Mouse (Mus musculus): ENCODE data around the gene Umad1. TPM values are rescaled to one million over a fixed set of nuclear protein-coding genes. Genes with fewer than 3 reads are reported as not detected.

Umad1 gene
- polyA plus RNA-seq, 1 experiment: 21.9 TPM

DNA sequence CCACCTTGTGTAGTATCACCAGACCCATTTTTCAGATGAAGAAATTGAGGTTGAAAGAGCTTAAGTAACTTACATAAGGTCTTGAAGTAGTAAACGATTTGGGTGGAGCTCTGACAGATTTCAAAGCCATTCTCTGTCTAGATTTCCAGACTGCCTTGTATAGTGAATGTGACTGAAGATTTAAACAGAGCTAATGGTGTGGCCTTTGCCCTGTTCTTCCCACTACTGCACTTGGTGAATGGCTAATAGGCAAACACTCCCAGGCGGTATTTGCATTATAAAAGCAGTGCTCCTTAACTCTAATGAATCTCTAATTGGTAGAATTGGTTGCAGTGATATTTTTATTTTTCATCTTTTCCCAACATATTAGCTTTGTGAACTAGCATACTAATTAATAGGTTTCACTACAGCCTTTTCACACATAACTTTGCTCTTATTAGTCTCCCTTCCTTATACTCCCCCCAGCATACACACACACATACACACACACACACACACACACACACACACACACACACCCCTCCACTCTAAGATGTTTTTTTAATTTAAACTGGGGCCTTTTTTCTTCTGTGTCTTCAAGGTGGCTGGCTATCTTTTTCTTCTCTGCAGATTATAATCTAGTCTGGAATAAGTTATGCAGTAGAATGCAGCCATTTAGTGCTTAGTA, 109.2 kb downstream of the Umad1 start:
- no peaks in the 10 kb centered on the region for H3K27me3 ChIP-seq (replicated peaks; ENCODE audit: control insufficient read depth, insufficient read depth, low read length)
- H3K36me3 ChIP-seq (ENCODE audit: control insufficient read depth, insufficient read depth, low read length): no peaks in the 10 kb centered on the region; the same call in 1 of the 2 replicates
- WGBS: 68% methylated on average over 2 of the region's 2 CpGs
- H3K4me3 ChIP-seq (ENCODE audit: insufficient read depth, low read depth, low read length): no peak overlapping the region
- H3K27ac ChIP-seq (ENCODE audit: insufficient read depth, low read depth, low read length): no peak overlapping the region
- no peaks in the 10 kb centered on the region for H3K4me1 ChIP-seq (ENCODE audit: control insufficient read depth, insufficient read depth, low read length)
- DNase-seq: no peak
- no peak for TF ChIP-seq CTCF (conservative IDR thresholded peaks at IDR 0.05; ENCODE audit: insufficient read depth, insufficient read length, low read depth, low read length)
- TF ChIP-seq POLR2A (IDR thresholded peaks at IDR 0.05; ENCODE audit: low read depth, low read length): no peak

- TF ChIP-seq POLR2A (IDR thresholded peaks at IDR 0.05; ENCODE audit: low read depth, low read length): no peak
- TF ChIP-seq CTCF (conservative IDR thresholded peaks at IDR 0.05; ENCODE audit: insufficient read depth, insufficient read length, low read depth, low read length): no peak
- WGBS: 77% methylated on average over 3 of the region's 3 CpGs
- Histone ChIP-seq H3K4me1 (ENCODE audit: control insufficient read depth, insufficient read depth, low read length) (no peaks in the 10 kb centered on the region), H3K27ac (ENCODE audit: insufficient read depth, low read depth, low read length) (no peak overlapping the region), H3K4me3 (ENCODE audit: insufficient read depth, low read depth, low read length) (no peak overlapping the region), H3K27me3 (replicated peaks; ENCODE audit: control insufficient read depth, insufficient read depth, low read length) (no peaks in the 10 kb centered on the region), H3K36me3 (ENCODE audit: control insufficient read depth, insufficient read depth, low read length) (no peaks in the 10 kb centered on the region)
- DNase-seq: peak; percentile 20
Measured at GRCm38 (mm10) chr6:8370624-8371023, 111.5 kb downstream of the Umad1 start.

- TF ChIP-seq CTCF (conservative IDR thresholded peaks at IDR 0.05; ENCODE audit: insufficient read depth, insufficient read length, low read depth, low read length) (no peak), POLR2A (IDR thresholded peaks at IDR 0.05; ENCODE audit: low read depth, low read length) (no peak)
Measured at GRCm38 (mm10) chr6:8373051-8373450, 114.0 kb downstream of the Umad1 start.

DNA sequence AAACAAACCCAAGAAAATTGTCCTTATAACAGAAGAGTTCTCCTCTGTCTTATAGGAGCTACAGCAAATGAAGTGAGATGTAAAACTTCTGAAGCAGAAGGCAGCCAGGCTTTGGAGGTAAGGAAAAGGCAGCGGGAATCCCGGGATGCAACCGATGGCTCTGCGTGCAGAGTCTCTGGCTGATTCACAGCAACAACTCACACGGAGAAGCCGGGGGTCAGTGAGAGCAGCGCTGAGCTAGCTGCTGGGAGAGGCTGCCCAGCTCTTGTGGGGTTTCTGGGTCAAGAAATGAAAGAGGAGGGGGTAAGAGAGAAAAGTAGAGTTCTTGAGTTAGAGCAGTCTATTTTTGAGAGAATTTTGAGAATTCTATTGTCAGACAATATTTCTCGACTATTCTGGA, 114.8 kb downstream of the Umad1 start:
- no peak overlapping the region for H3K27ac ChIP-seq (ENCODE audit: insufficient read depth, low read depth, low read length)
- DNase-seq: no peak
- H3K36me3 ChIP-seq (ENCODE audit: control insufficient read depth, insufficient read depth, low read length): peaks cover 1% of the 10 kb centered on the region; the same call in 1 of the 2 replicates
- H3K4me1 ChIP-seq (ENCODE audit: control insufficient read depth, insufficient read depth, low read length): no peaks in the 10 kb centered on the region
- H3K27me3 ChIP-seq (replicated peaks; ENCODE audit: control insufficient read depth, insufficient read depth, low read length): no peaks in the 10 kb centered on the region
- TF ChIP-seq POLR2A (IDR thresholded peaks at IDR 0.05; ENCODE audit: low read depth, low read length) (no peak), CTCF (conservative IDR thresholded peaks at IDR 0.05; ENCODE audit: insufficient read depth, insufficient read length, low read depth, low read length) (no peak)
- no peak overlapping the region for H3K4me3 ChIP-seq (ENCODE audit: insufficient read depth, low read depth, low read length)
- WGBS: 56% methylated on average over 8 of the region's 8 CpGs

More at GRCm38 (mm10) chr6:8373051-8373450, 114.0 kb downstream of the Umad1 start:
- Histone ChIP-seq H3K4me3 (ENCODE audit: insufficient read depth, low read depth, low read length) (no peak overlapping the region), H3K27ac (ENCODE audit: insufficient read depth, low read depth, low read length) (no peak overlapping the region), H3K36me3 (ENCODE audit: control insufficient read depth, insufficient read depth, low read length) (peaks cover 1% of the 10 kb centered on the region; the same call in 1 of the 2 replicates), H3K27me3 (replicated peaks; ENCODE audit: control insufficient read depth, insufficient read depth, low read length) (no peaks in the 10 kb centered on the region), H3K4me1 (ENCODE audit: control insufficient read depth, insufficient read depth, low read length) (no peaks in the 10 kb centered on the region)
- DNase-seq: no peak
- WGBS: 73% methylated on average over 2 of the region's 2 CpGs

DNA sequence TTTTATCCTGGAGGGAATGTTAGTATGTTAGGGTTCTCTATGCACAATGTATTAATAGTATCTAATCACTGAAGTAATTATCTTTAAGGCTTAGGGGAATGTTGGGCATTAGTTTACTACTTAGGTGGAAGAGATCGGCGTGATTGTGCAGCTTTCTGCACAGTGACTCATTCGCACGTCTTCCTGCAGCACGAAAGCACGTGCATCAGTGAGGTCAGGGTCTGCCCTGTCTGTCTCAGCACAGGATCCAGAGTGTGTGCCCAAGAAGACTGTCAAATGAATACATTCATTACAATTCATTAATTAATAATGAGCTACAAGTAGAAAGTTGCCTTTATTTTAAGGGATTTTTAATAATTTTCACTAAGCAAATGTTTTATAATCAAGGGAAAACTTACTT, 115.2 kb downstream of the Umad1 start:
- Histone ChIP-seq H3K36me3 (ENCODE audit: control insufficient read depth, insufficient read depth, low read length) (peaks cover 1% of the 10 kb centered on the region; the same call in 1 of the 2 replicates), H3K4me3 (ENCODE audit: insufficient read depth, low read depth, low read length) (no peak overlapping the region), H3K27ac (ENCODE audit: insufficient read depth, low read depth, low read length) (no peak overlapping the region), H3K4me1 (ENCODE audit: control insufficient read depth, insufficient read depth, low read length) (no peaks in the 10 kb centered on the region), H3K27me3 (replicated peaks; ENCODE audit: control insufficient read depth, insufficient read depth, low read length) (no peaks in the 10 kb centered on the region)
- WGBS: 81% methylated on average over 6 of the region's 6 CpGs
- TF ChIP-seq CTCF (conservative IDR thresholded peaks at IDR 0.05; ENCODE audit: insufficient read depth, insufficient read length, low read depth, low read length): no peak
- no peak for TF ChIP-seq POLR2A (IDR thresholded peaks at IDR 0.05; ENCODE audit: low read depth, low read length)
- DNase-seq: no peak

- no peak for TF ChIP-seq POLR2A (IDR thresholded peaks at IDR 0.05; ENCODE audit: low read depth, low read length)
- no peak for TF ChIP-seq CTCF (conservative IDR thresholded peaks at IDR 0.05; ENCODE audit: insufficient read depth, insufficient read length, low read depth, low read length)
- Histone ChIP-seq H3K36me3 (ENCODE audit: control insufficient read depth, insufficient read depth, low read length) (peaks cover 1% of the 10 kb centered on the region; the same call in 1 of the 2 replicates), H3K4me3 (ENCODE audit: insufficient read depth, low read depth, low read length) (no peak overlapping the region), H3K4me1 (ENCODE audit: control insufficient read depth, insufficient read depth, low read length) (no peaks in the 10 kb centered on the region), H3K27me3 (replicated peaks; ENCODE audit: control insufficient read depth, insufficient read depth, low read length) (no peaks in the 10 kb centered on the region), H3K27ac (ENCODE audit: insufficient read depth, low read depth, low read length) (no peak overlapping the region)
- 96% methylated on average over 4 of the region's 4 CpGs for WGBS
- no peak for DNase-seq
Measured at GRCm38 (mm10) chr6:8374712-8375111, 115.6 kb downstream of the Umad1 start.

DNA sequence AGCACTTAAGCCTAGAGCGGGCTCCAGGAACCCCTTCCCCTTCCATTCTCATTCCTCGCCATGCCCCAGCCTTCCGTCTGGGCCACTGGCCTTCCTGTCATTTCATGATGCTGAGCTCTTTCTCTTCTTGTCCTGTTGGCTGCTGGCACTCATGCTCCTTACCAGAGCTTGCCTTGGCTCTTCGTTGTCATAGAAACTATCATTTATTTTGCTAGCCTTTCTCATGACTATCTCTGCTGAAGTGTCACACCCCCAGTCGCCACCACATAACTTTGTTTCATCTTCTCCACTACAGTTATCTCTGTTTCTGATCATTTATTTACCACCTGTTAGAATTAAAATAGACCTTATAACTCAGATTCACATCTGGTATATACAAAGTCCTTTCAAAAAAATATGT, 117.3 kb downstream of the Umad1 start:
- no peaks in the 10 kb centered on the region for H3K4me1 ChIP-seq (ENCODE audit: control insufficient read depth, insufficient read depth, low read length)
- no peaks in the 10 kb centered on the region for H3K27me3 ChIP-seq (replicated peaks; ENCODE audit: control insufficient read depth, insufficient read depth, low read length)
- TF ChIP-seq CTCF (conservative IDR thresholded peaks at IDR 0.05; ENCODE audit: insufficient read depth, insufficient read length, low read depth, low read length) (no peak), POLR2A (IDR thresholded peaks at IDR 0.05; ENCODE audit: low read depth, low read length) (no peak)
- H3K27ac ChIP-seq (ENCODE audit: insufficient read depth, low read depth, low read length): no peak overlapping the region
- WGBS: 97% methylated on average over 5 of the region's 5 CpGs
- H3K4me3 ChIP-seq (ENCODE audit: insufficient read depth, low read depth, low read length): no peak overlapping the region
- H3K36me3 ChIP-seq (ENCODE audit: control insufficient read depth, insufficient read depth, low read length): peaks cover 1% of the 10 kb centered on the region; the same call in 1 of the 2 replicates
- no peak for DNase-seq

Data from kidney, adult 2 months (tissue).